Mouse (Mus musculus): ENCODE data around the gene Wfdc15b. TPM values are rescaled to one million over a fixed set of nuclear protein-coding genes. Genes with fewer than 3 reads are reported as not detected.
A peak's percentile ranks its signal among the peaks of the same experiment; 100 is the strongest.

Wfdc15b gene
- total RNA-seq, 2 experiments from 2014 or later = not detected

- DNase-seq = no peak
- intact Hi-C loops (cut with DNase I; ENCODE audit: low total_unique reads) = loop anchor here (5.0 kb wide), 1 partner anchor 50 kb away; no protein-coding TSS in a partner anchor
Observed at GRCm38 (mm10) chr2:164182692-164183255, 38.7 kb downstream of the Wfdc15b start, which contains the start of gene Wfdc5. Wfdc5 (minus strand) TSS chr2:164182742.

GRCm38 (mm10) chr2:164180770-164181169 lies 40.7 kb downstream of the Wfdc15b start:
- intact Hi-C loops (cut with DNase I; ENCODE audit: low total_unique reads) = loop anchor here (5.0 kb wide), 1 partner anchor 48 kb away; no protein-coding TSS in a partner anchor
- no peak for DNase-seq

- intact Hi-C loops (cut with DNase I; ENCODE audit: low total_unique reads) = loop anchor here (5.0 kb wide), 1 partner anchor 48 kb away; no protein-coding TSS in a partner anchor
- peak; percentile 35 for DNase-seq
Observed at GRCm38 (mm10) chr2:164180124-164180523, 41.3 kb downstream of the Wfdc15b start.

- no peak for DNase-seq
- intact Hi-C loops (cut with DNase I; ENCODE audit: low total_unique reads) = no loop called here
Observed at GRCm38 (mm10) chr2:164177831-164178230, 43.6 kb downstream of the Wfdc15b start.

GRCm38 (mm10) chr2:164175850-164176249 lies 45.6 kb downstream of the Wfdc15b start:
- DNase-seq = no peak
- intact Hi-C loops (cut with DNase I; ENCODE audit: low total_unique reads) = no loop called here

- no peak for DNase-seq
- intact Hi-C loops (cut with DNase I; ENCODE audit: low total_unique reads) = no loop called here
Observed at GRCm38 (mm10) chr2:164174649-164175395, 46.6 kb downstream of the Wfdc15b start.

GRCm38 (mm10) chr2:164173394-164173793 lies 48.1 kb downstream of the Wfdc15b start:
- DNase-seq = peak; percentile 69
- intact Hi-C loops (cut with DNase I; ENCODE audit: low total_unique reads) = no loop called here

GRCm38 (mm10) chr2:164170902-164171301 lies 50.6 kb downstream of the Wfdc15b start, which contains the start of gene Kcns1:
Kcns1 (minus strand) TSS chr2:164171113.
- intact Hi-C loops (cut with DNase I; ENCODE audit: low total_unique reads) = no loop called here
- no peak for DNase-seq

GRCm38 (mm10) chr2:164170326-164170725 lies 51.1 kb downstream of the Wfdc15b start:
- intact Hi-C loops (cut with DNase I; ENCODE audit: low total_unique reads) = no loop called here
- no peak for DNase-seq

GRCm38 (mm10) chr2:164168571-164168946 lies 52.9 kb downstream of the Wfdc15b start:
- intact Hi-C loops (cut with DNase I; ENCODE audit: low total_unique reads) = no loop called here
- no peak for DNase-seq

GRCm38 (mm10) chr2:164167752-164168570 lies 53.5 kb downstream of the Wfdc15b start:
- DNase-seq = no peak
- intact Hi-C loops (cut with DNase I; ENCODE audit: low total_unique reads) = no loop called here

- intact Hi-C loops (cut with DNase I; ENCODE audit: low total_unique reads) = no loop called here
- no peak for DNase-seq
Observed at GRCm38 (mm10) chr2:164164941-164165340, 56.5 kb downstream of the Wfdc15b start.

Other genes starting within 250 kb of the Wfdc15b start
- gene Ywhab, start 226.7 kb downstream of the Wfdc15b start, total RNA-seq (2021) = 10 to 100 TPM; 52.4 to 59.3 TPM
- under 1 TPM; 0.84 TPM for gene Pabpc1l, start 196.2 kb downstream of the Wfdc15b start, total RNA-seq (2021)
- 10 to 100 TPM; 10.0 to 10.3 TPM for gene Stk4, start 151.3 kb downstream of the Wfdc15b start, total RNA-seq (2021)
- 10 to 100 TPM; 11.7 to 14.6 TPM for gene Tomm34, start 150.5 kb downstream of the Wfdc15b start, total RNA-seq (2021)
- 1 to 10 TPM; 1.2 to 2.8 TPM for gene Kcns1, start 50.5 kb downstream of the Wfdc15b start, total RNA-seq (2021)
- under 1 TPM; 0.44 to 0.62 TPM for gene Wfdc5, start 38.9 kb downstream of the Wfdc15b start, total RNA-seq (2021)
- gene Wfdc12, start 31.1 kb downstream of the Wfdc15b start, total RNA-seq (2021) = not detected
- not detected for gene Wfdc15a, start 21.5 kb downstream of the Wfdc15b start, total RNA-seq (2021)
- not detected for gene Svs2, start 16.8 kb upstream of the Wfdc15b start, total RNA-seq (2021)
- gene Svs3b, start 35.0 kb upstream of the Wfdc15b start, total RNA-seq (2021) = not detected
- not detected for gene Svs4, start 56.8 kb upstream of the Wfdc15b start, total RNA-seq (2021)
- gene Svs3a, start 67.6 kb upstream of the Wfdc15b start, total RNA-seq (2021) = not detected
- gene Svs6, start 95.1 kb upstream of the Wfdc15b start, total RNA-seq (2021) = not detected
- not detected for gene Svs5, start 111.1 kb upstream of the Wfdc15b start, total RNA-seq (2021)
- gene Slpi, start 167.4 kb upstream of the Wfdc15b start, total RNA-seq (2021) = under 1 TPM; 0.64 to 0.66 TPM
- gene Rbpjl, start 181.5 kb upstream of the Wfdc15b start, total RNA-seq (2021) = under 1 TPM in 1 of 2 experiments, not detected in 1; 0.07 TPM
- gene Matn4, start 183.5 kb upstream of the Wfdc15b start, total RNA-seq (2021) = 1 to 10 TPM; 3.7 to 5.4 TPM
- 10 to 100 TPM; 45.1 to 72.6 TPM for gene Sdc4, start 222.2 kb upstream of the Wfdc15b start, total RNA-seq (2021)
- gene Sys1, start 235.3 kb upstream of the Wfdc15b start, total RNA-seq (2021) = 10 to 100 TPM; 15.0 to 15.6 TPM
- 1 to 10 TPM in 1 of 2 experiments, under 1 TPM in 1; 0.62 to 2.6 TPM for gene Gm20458, start 239.3 kb upstream of the Wfdc15b start, total RNA-seq (2021)